Mouse (Mus musculus) Patski (cell line): ENCODE measurements around the gene Ate1. TPM values are rescaled to one million over a fixed set of nuclear protein-coding genes. Genes with fewer than 3 reads are reported as not detected.

ENCODE experiments used
- ATAC-seq: fragments of 100-300 bp; one replicate; pipeline ENCODE4 v1.8.0; 2021
- CTCF ChIA-PET: fragments of 350-600 bp; sonication (Branson Sonifier 250); formaldehyde crosslinking; loops from one replicate; lab custom pipeline; 2022; ENCODE audit warnings: inconsistent platforms; lab: Charles Lee
- POLR2A ChIA-PET: fragments of 350-600 bp; sonication (Branson Sonifier 250); formaldehyde crosslinking; loops from one replicate; lab custom pipeline; 2022; ENCODE audit warnings: antibody characterized with exemption, inconsistent platforms; lab: Charles Lee
- DNase-seq: peaks from one replicate; pipeline ENCODE4 v3.0.0-alpha.2; 2011; ENCODE audit warnings: low read depth, low spot score
- H3K27me3 ChIP-seq: fragments of 371-371 bp; one replicate; pipeline ENCODE4 v1.5.1; 2021
- CTCF ChIP-seq: fragments of 100-300 bp; IDR thresholded peaks from one replicate; pipeline ENCODE4 v1.5.1; 2021
- in situ Hi-C: fragments of 300-500 bp; cut with MboI; formaldehyde crosslinking; loops from 3 replicates; pipeline ENCODE4 v1.11.1; 2018; ENCODE audit warnings: low pct_unique_long_range_greater_than_20kb, mixed read lengths
- polyA plus RNA-seq: library from polyadenylated mRNA; unstranded; gene quantifications from one replicate; pipeline ENCODE4 v1.2.3, GENCODE M21; 2021

Gene Ate1
- polyA plus RNA-seq, 1 experiment from 2014 or later = 28.8 TPM

GRCm38 (mm10) chr7:130547635-130548175 is 27.5 kb upstream of the Ate1 start:
- CTCF ChIA-PET = interaction anchor here (1.0 to 1.9 kb wide), 4 partner anchors 14 to 27 kb away, joined by 3 to 8 read pairs (median 4); no protein-coding TSS in a partner anchor
- no peak for ATAC-seq
- no peak for DNase-seq

DNA sequence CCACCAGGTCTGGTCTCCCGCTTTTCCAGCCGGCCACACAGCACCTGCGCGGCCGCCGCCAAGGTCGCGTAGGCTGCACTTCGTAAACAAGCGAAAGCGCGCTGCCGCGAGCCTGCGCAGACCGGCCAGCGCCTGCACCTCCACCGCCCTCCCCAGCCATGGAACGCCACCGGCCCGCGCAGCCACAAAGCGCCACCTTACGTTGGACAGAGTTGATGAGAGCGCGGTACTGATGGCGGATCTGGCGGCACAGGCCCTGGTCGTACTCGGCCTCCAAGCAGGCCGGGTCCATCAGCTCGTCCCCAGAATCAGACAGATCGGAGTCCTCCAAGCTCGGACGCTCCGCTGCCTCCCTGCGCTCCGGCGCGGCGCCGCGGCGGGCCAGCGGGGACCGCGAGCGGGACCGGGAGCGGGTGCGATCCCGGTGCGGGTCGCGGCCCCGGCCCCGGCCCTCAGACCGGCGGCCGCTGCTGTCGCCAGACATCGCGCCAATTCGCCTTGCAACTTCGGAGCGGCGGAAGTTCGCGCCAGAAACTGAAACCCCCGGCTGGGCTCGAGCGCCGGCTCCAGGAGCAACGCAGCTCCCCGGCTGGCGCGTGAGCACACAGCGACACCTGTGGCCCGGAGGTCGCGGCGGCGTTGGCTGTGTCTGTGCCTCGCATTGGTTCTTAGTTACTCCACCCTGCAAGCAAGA is 26.8 kb upstream of the Ate1 start:
- POLR2A ChIA-PET = interaction anchor here (0.7 kb wide), 1 partner anchor 8 kb away, joined by 3 read pairs; no protein-coding TSS in a partner anchor
- CTCF ChIA-PET = interaction anchor here (0.6 to 1.9 kb wide), 7 partner anchors 10 to 56 kb away, joined by 3 to 8 read pairs (median 4); no protein-coding TSS in a partner anchor
- ATAC-seq (peak; percentile 96), DNase-seq (peak; percentile 46)
- TF ChIP-seq CTCF = peak; percentile 100
- in situ Hi-C loops = no loop called here
- H3K27me3 ChIP-seq = no peaks in the 10 kb centered on the region

More at GRCm38 (mm10) chr7:130547635-130548175, 27.5 kb upstream of the Ate1 start:
- no peak for TF ChIP-seq CTCF
- POLR2A ChIA-PET = interaction anchor here (0.7 kb wide), 1 partner anchor 7 kb away, joined by 3 read pairs; no protein-coding TSS in a partner anchor
- no peaks in the 10 kb centered on the region for H3K27me3 ChIP-seq
- in situ Hi-C loops = no loop called here

- no peak for TF ChIP-seq CTCF
- no peak for DNase-seq
- POLR2A ChIA-PET = no interaction called here
- no peaks in the 10 kb centered on the region for H3K27me3 ChIP-seq
- in situ Hi-C loops = no loop called here
- CTCF ChIA-PET = interaction anchor here (0.9 to 1.9 kb wide), 5 partner anchors 11 to 57 kb away, joined by 3 to 8 read pairs (median 4); no protein-coding TSS in a partner anchor
- no peak for ATAC-seq
Observed at GRCm38 (mm10) chr7:130546421-130546790, 26.2 kb upstream of the Ate1 start.

GRCm38 (mm10) chr7:130545893-130546292 is 25.7 kb upstream of the Ate1 start:
- TF ChIP-seq CTCF = no peak
- ATAC-seq (no peak), DNase-seq (no peak)
- no peaks in the 10 kb centered on the region for H3K27me3 ChIP-seq
- ChIA-PET POLR2A (interaction anchor here (0.6 kb wide), 1 partner anchor 180 kb away, joined by 3 read pairs; no protein-coding TSS in a partner anchor), CTCF (interaction anchor here (0.9 to 1.9 kb wide), 5 partner anchors 10 to 57 kb away, joined by 3 to 8 read pairs (median 4); no protein-coding TSS in a partner anchor)
- in situ Hi-C loops = no loop called here

DNA sequence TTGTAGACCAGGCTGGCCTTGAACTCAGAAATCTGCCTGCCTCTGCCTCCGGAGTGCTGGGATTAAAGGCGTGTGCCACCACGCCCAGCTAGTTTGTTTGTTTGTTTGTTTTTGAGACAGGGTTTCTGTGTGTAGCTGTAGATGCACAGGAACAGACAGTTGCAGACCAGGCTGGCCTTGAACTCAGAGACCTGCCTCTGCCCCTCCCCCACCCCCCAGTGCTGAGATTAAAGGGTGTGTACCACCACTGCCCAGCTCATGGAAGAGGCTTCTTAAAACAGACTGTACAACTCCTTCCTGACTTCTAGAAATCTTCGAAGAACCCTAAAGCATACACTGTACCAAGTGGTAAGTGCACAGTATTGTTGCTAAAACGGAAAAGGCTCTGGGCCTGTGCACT is 25.2 kb upstream of the Ate1 start:
- POLR2A ChIA-PET = interaction anchor here (0.6 kb wide), 1 partner anchor 180 kb away, joined by 3 read pairs; no protein-coding TSS in a partner anchor

GRCm38 (mm10) chr7:130543181-130543580 is 23.0 kb upstream of the Ate1 start:
- ATAC-seq (no peak), DNase-seq (no peak)
- TF ChIP-seq CTCF = no peak
- CTCF ChIA-PET = interaction anchor here (1.3 to 1.7 kb wide), 2 partner anchors 10 to 387 kb away, joined by 3 to 9 read pairs; no protein-coding TSS in a partner anchor
- POLR2A ChIA-PET = interaction anchor here (1.0 kb wide), 1 partner anchor 9 kb away, joined by 4 read pairs; no protein-coding TSS in a partner anchor
- H3K27me3 ChIP-seq = no peaks in the 10 kb centered on the region
- in situ Hi-C loops = no loop called here

More for the DNA sequence above, 25.2 kb upstream of the Ate1 start:
- no peaks in the 10 kb centered on the region for H3K27me3 ChIP-seq
- no peak for ATAC-seq
- no peak for DNase-seq
- CTCF ChIA-PET = interaction anchor here (1.1 to 2.0 kb wide), 3 partner anchors 11 to 58 kb away, joined by 4 to 6 read pairs (median 4); no protein-coding TSS in a partner anchor
- in situ Hi-C loops = no loop called here
- no peak for TF ChIP-seq CTCF

GRCm38 (mm10) chr7:130540176-130540575 is 20.0 kb upstream of the Ate1 start:
- DNase-seq (no peak), ATAC-seq (no peak)
- CTCF ChIA-PET = interaction anchor here (1.4 kb wide), 1 partner anchor 223 kb away, joined by 3 read pairs; no protein-coding TSS in a partner anchor
- H3K27me3 ChIP-seq = no peaks in the 10 kb centered on the region
- TF ChIP-seq CTCF = no peak
- in situ Hi-C loops = no loop called here
- POLR2A ChIA-PET = no interaction called here

- CTCF ChIA-PET = no interaction called here
- in situ Hi-C loops = no loop called here
- POLR2A ChIA-PET = no interaction called here
- H3K27me3 ChIP-seq = no peaks in the 10 kb centered on the region
- TF ChIP-seq CTCF = no peak
- ATAC-seq (no peak), DNase-seq (no peak)
Observed at GRCm38 (mm10) chr7:130537068-130537467, 16.9 kb upstream of the Ate1 start.

- POLR2A ChIA-PET = no interaction called here
- CTCF ChIA-PET = interaction anchor here (0.8 to 2.1 kb wide), 5 partner anchors 10 to 218 kb away, joined by 3 to 8 read pairs (median 4); no protein-coding TSS in a partner anchor
- DNase-seq = no peak
- in situ Hi-C loops = no loop called here
- TF ChIP-seq CTCF = peak; percentile 57
- no peaks in the 10 kb centered on the region for H3K27me3 ChIP-seq
- no peak for ATAC-seq
Observed at GRCm38 (mm10) chr7:130535174-130535573, 15.0 kb upstream of the Ate1 start.
